Mouse (Mus musculus) forebrain, embryonic 14.5 days (tissue): ENCODE measurements around the gene Sash3. TPM values are rescaled to one million over a fixed set of nuclear protein-coding genes. Genes with fewer than 3 reads are reported as not detected.
A peak's percentile ranks its signal among the peaks of the same experiment; 100 is the strongest.
"Not testable (repeated sequence)": the region's sequence is repeated elsewhere in the genome, so short reads cannot be mapped to it uniquely, and the experiment has no call there.

Experiments
- ATAC-seq: fragments of 200-750 bp; cut with Nextera tagmentation; 2 replicates; pipeline ENCODE4 v1.8.0; 2017; ENCODE audit warnings: mild to moderate bottlenecking, moderate library complexity
- DNase-seq: peaks from one replicate; pipeline ENCODE4 v3.0.0-alpha.2; 2015; ENCODE audit warnings: low spot score
- H3K27ac ChIP-seq: fragments of 300-500 bp; sonication (generic); 2 replicates; pipeline ENCODE4 v1.5.1; 2014; ENCODE audit warnings: low read depth, mild to moderate bottlenecking, control low read depth, low read length, moderate library complexity
- H3K27me3 ChIP-seq: fragments of 300-500 bp; sonication (generic); replicated peaks from 2 replicates; pipeline ENCODE4 v1.6.1; 2014; ENCODE audit warnings: low read length, control low read depth, mixed read lengths; ENCODE audit not compliant: control insufficient read depth, insufficient read depth
- H3K36me3 ChIP-seq: fragments of 300-500 bp; sonication (generic); 2 replicates; pipeline ENCODE4 v1.6.1; 2014; ENCODE audit warnings: low read length, control low read depth; ENCODE audit not compliant: control insufficient read depth, insufficient read depth
- H3K4me1 ChIP-seq: fragments of 300-500 bp; sonication (generic); 2 replicates; pipeline ENCODE4 v1.6.1; 2014; ENCODE audit warnings: antibody characterized with exemption, low read length, control low read depth; ENCODE audit not compliant: control insufficient read depth, insufficient read depth
- H3K4me2 ChIP-seq: fragments of 300-500 bp; sonication (generic); 2 replicates; pipeline ENCODE4 v1.6.1; 2014; ENCODE audit warnings: mild to moderate bottlenecking, control low read depth, low read length
- H3K4me3 ChIP-seq: fragments of 300-500 bp; sonication (generic); 2 replicates; pipeline ENCODE4 v1.5.1; 2014; ENCODE audit warnings: low read depth, low read length, control low read depth
- H3K9ac ChIP-seq: fragments of 300-500 bp; sonication (generic); 2 replicates; pipeline ENCODE4 v1.6.1; 2014; ENCODE audit warnings: mild to moderate bottlenecking, low read length, control low read depth, moderate library complexity
- H3K9me3 ChIP-seq: fragments of 300-500 bp; sonication (generic); replicated peaks from 2 replicates; pipeline ENCODE4 v1.6.1; 2016; ENCODE audit warnings: low read length, control low read depth, mixed read lengths; ENCODE audit not compliant: control insufficient read depth
- WGBS: fragments of 180-500 bp; shearing (Covaris S2); extraction: QIAGEN DNeasy Blood & Tissue Kit; methylation state at CpG from one replicate; pipeline ENCODE4 v1.1.7; 2014; 5-methylcytosine and 5-hydroxymethylcytosine counted together
- polyA plus RNA-seq: library from polyadenylated mRNA; unstranded; fragments of >200 nt; fragmentation: Nextera tagmentation; extraction: Ambion mirVana; gene quantifications from 2 replicates; pipeline ENCODE4 v1.2.1, GENCODE M21; 2014

Gene Sash3
- polyA plus RNA-seq, 1 experiment from 2014 or later, result 1.3 TPM

- Histone ChIP-seq H3K4me1 (no peaks in the 10 kb centered on the region), H3K9me3 (no peaks in the 10 kb centered on the region), H3K27me3 (no peaks in the 10 kb centered on the region), H3K4me2 (no peak overlapping the region), H3K4me3 (no peak overlapping the region), H3K9ac (no peak overlapping the region), H3K36me3 (0 out of 2 replicates have a peak, but pooled peaks cover 3% of the 10 kb centered on the region), H3K27ac (no peak overlapping the region)
- 62% methylated on average over 6 of the region's 6 CpGs for WGBS
- ATAC-seq (no peak), DNase-seq (no peak)
Measured at GRCm38 (mm10) chrX:48204469-48204868, 58.2 kb downstream of the Sash3 start.

- Histone ChIP-seq H3K27me3 (no peaks in the 10 kb centered on the region), H3K4me2 (peak overlapping the region; percentile 50), H3K4me1 (no peaks in the 10 kb centered on the region), H3K36me3 (no peaks in the 10 kb centered on the region), H3K27ac (peak overlapping the region; percentile 44), H3K9ac (peak overlapping the region; percentile 68), H3K4me3 (peak overlapping the region; percentile 57), H3K9me3 (no peaks in the 10 kb centered on the region)
- ATAC-seq (peak; percentile 83), DNase-seq (peak; percentile 34)
- WGBS, result 19% methylated on average over 35 of the region's 36 CpGs
Measured at GRCm38 (mm10) chrX:48207761-48208487, 61.7 kb downstream of the Sash3 start.

GRCm38 (mm10) chrX:48208519-48209185, 62.4 kb downstream of the Sash3 start, which contains the start of gene Zdhhc9:
TSS of gene Zdhhc9 (minus strand) at chrX:48208878.
- DNase-seq (peak; percentile 92), ATAC-seq (peak; percentile 99)
- peak within 1 kb of the TSS; percentile 57 for H3K4me3 ChIP-seq
- H3K27ac ChIP-seq, result peak within 1 kb of the TSS; percentile 57
- H3K36me3 ChIP-seq, result no peaks in the 10 kb centered on the region
- no peaks in the 10 kb centered on the region for H3K4me1 ChIP-seq
- H3K4me2 ChIP-seq, result peak within 1 kb of the TSS; percentile 50
- H3K9ac ChIP-seq, result peak within 1 kb of the TSS; percentile 68
- H3K9me3 ChIP-seq, result no peaks in the 10 kb centered on the region
- no peaks in the 10 kb centered on the region for H3K27me3 ChIP-seq
- WGBS, result 24% methylated on average over 34 of the region's 34 CpGs

- not testable (repeated sequence) for H3K4me2 ChIP-seq, DNase-seq, H3K27me3 ChIP-seq, H3K36me3 ChIP-seq, H3K27ac ChIP-seq, H3K9me3 ChIP-seq, H3K4me1 ChIP-seq, H3K4me3 ChIP-seq, H3K9ac ChIP-seq, ATAC-seq
- WGBS, result 93% methylated on average over 2 of the region's 4 CpGs
Measured at GRCm38 (mm10) chrX:48209746-48210145, 63.5 kb downstream of the Sash3 start.

Other genes starting within 250 kb of the Sash3 start
- gene Ocrl, start 234.0 kb upstream of the Sash3 start, polyA plus RNA-seq, result 22.5 and 24.5 TPM in 2 replicates
- 2.4 and 3.5 TPM in 2 replicates for gene Apln, start 111.6 kb upstream of the Sash3 start, polyA plus RNA-seq
- gene Xpnpep2, start 37.7 kb upstream of the Sash3 start, polyA plus RNA-seq, result 0.90 and 1.4 TPM in 2 replicates
- gene Zdhhc9, start 62.4 kb downstream of the Sash3 start, polyA plus RNA-seq, result 7.1 and 9.4 TPM in 2 replicates
- gene Utp14a, start 110.4 kb downstream of the Sash3 start, polyA plus RNA-seq, result 17.9 and 18.7 TPM in 2 replicates
- gene Bcorl1, start 194.9 kb downstream of the Sash3 start, polyA plus RNA-seq, result 4.7 and 6.6 TPM in 2 replicates